Mouse (Mus musculus) liver, embryonic 12.5 days (tissue): ENCODE measurements around the gene Gnaq. TPM values are rescaled to one million over a fixed set of nuclear protein-coding genes. Genes with fewer than 3 reads are reported as not detected.
"Not testable (repeated sequence)": the region's sequence is repeated elsewhere in the genome, so short reads cannot be mapped to it uniquely, and the experiment has no call there.

Experiments used
- ATAC-seq: fragments of 200-750 bp; cut with Nextera tagmentation; 2 replicates; pipeline ENCODE4 v1.8.0; 2017; ENCODE audit warnings: moderate number of reproducible peaks, mild to moderate bottlenecking, moderate library complexity
- H3K27ac ChIP-seq: fragments of 300-500 bp; sonication (generic); 2 replicates; pipeline ENCODE4 v1.5.1; 2016; ENCODE audit warnings: mild to moderate bottlenecking
- H3K27me3 ChIP-seq: fragments of 300-500 bp; sonication (generic); replicated peaks from 2 replicates; pipeline ENCODE4 v1.6.1; 2016; ENCODE audit warnings: mild to moderate bottlenecking, moderate library complexity
- H3K36me3 ChIP-seq: fragments of 300-500 bp; sonication (generic); 2 replicates; pipeline ENCODE4 v1.6.1; 2016; ENCODE audit warnings: mild to moderate bottlenecking, moderate library complexity
- H3K4me1 ChIP-seq: fragments of 300-500 bp; sonication (generic); 2 replicates; pipeline ENCODE4 v1.6.1; 2016
- H3K4me2 ChIP-seq: fragments of 300-500 bp; sonication (generic); 2 replicates; pipeline ENCODE4 v1.6.1; 2016; ENCODE audit warnings: mild to moderate bottlenecking, moderate library complexity
- H3K4me3 ChIP-seq: fragments of 300-500 bp; sonication (generic); 2 replicates; pipeline ENCODE4 v1.5.1; 2016; ENCODE audit warnings: mild to moderate bottlenecking, moderate library complexity
- H3K9ac ChIP-seq: fragments of 300-500 bp; sonication (generic); 2 replicates; pipeline ENCODE4 v1.6.1; 2016; ENCODE audit warnings: mild to moderate bottlenecking, moderate library complexity
- H3K9me3 ChIP-seq: fragments of 300-500 bp; sonication (generic); replicated peaks from 2 replicates; pipeline ENCODE4 v1.6.1; 2016; ENCODE audit warnings: mild to moderate bottlenecking, moderate library complexity
- WGBS: fragments of 180-500 bp; shearing (Covaris S2); methylation state at CpG from one replicate; pipeline ENCODE4 v1.1.7; 2016; ENCODE audit not compliant: insufficient replicate concordance; 5-methylcytosine and 5-hydroxymethylcytosine counted together
- polyA plus RNA-seq: library from polyadenylated mRNA; unstranded; fragments of >200 nt; fragmentation: Nextera tagmentation; extraction: Ambion mirVana; gene quantifications from 2 replicates; pipeline ENCODE4 v1.2.1, GENCODE M21; 2016

Gene Gnaq
- polyA plus RNA-seq: 5.6 and 5.8 TPM in 2 replicates

GRCm38 (mm10) chr19:16132791-16132864 lies at the start of gene Gnaq:
Gene Gnaq (plus strand): TSS chr19:16132831.
- H3K27me3 ChIP-seq: peaks cover 67% of the 10 kb centered on the region
- H3K9me3 ChIP-seq: no peaks in the 10 kb centered on the region
- H3K4me1 ChIP-seq: peaks cover 44% of the 10 kb centered on the region
- peak within 1 kb of the TSS; percentile 91 for H3K4me2 ChIP-seq
- ATAC-seq: no peak
- WGBS: 0% methylated on average over 4 of the region's 14 CpGs
- H3K9ac ChIP-seq: peak within 1 kb of the TSS; percentile 76
- H3K27ac ChIP-seq: peak within 1 kb of the TSS; percentile 80
- no peaks in the 10 kb centered on the region for H3K36me3 ChIP-seq
- peak within 1 kb of the TSS; percentile 67 for H3K4me3 ChIP-seq

- H3K4me1 ChIP-seq, H3K27me3 ChIP-seq, H3K36me3 ChIP-seq, H3K4me3 ChIP-seq, ATAC-seq, H3K4me2 ChIP-seq, H3K9ac ChIP-seq, H3K9me3 ChIP-seq, H3K27ac ChIP-seq: not testable (repeated sequence)
- 81% methylated on average over 21 of the region's 21 CpGs for WGBS
Measured at GRCm38 (mm10) chr19:16083981-16084630, 48.5 kb upstream of the Gnaq start.

- H3K27ac ChIP-seq: no peak overlapping the region
- H3K4me1 ChIP-seq: no peaks in the 10 kb centered on the region
- H3K9me3 ChIP-seq: peaks cover 2% of the 10 kb centered on the region; the same call in 1 of the 2 replicates
- no peaks in the 10 kb centered on the region for H3K27me3 ChIP-seq
- WGBS: 54% methylated on average over 4 of the region's 4 CpGs
- ATAC-seq: no peak
- H3K4me2 ChIP-seq: no peak overlapping the region
- no peak overlapping the region for H3K9ac ChIP-seq
- no peaks in the 10 kb centered on the region for H3K36me3 ChIP-seq
- no peak overlapping the region for H3K4me3 ChIP-seq
Measured at GRCm38 (mm10) chr19:16085248-16085647, 47.4 kb upstream of the Gnaq start.

GRCm38 (mm10) chr19:16086154-16086553 lies 46.5 kb upstream of the Gnaq start:
- no peak overlapping the region for H3K9ac ChIP-seq
- H3K9me3 ChIP-seq: no peaks in the 10 kb centered on the region
- no peaks in the 10 kb centered on the region for H3K36me3 ChIP-seq
- no peaks in the 10 kb centered on the region for H3K27me3 ChIP-seq
- no peak for ATAC-seq
- H3K27ac ChIP-seq: no peak overlapping the region
- no peak overlapping the region for H3K4me3 ChIP-seq
- no peak overlapping the region for H3K4me2 ChIP-seq
- no peaks in the 10 kb centered on the region for H3K4me1 ChIP-seq

GRCm38 (mm10) chr19:16086581-16086980 lies 46.0 kb upstream of the Gnaq start:
- Histone ChIP-seq H3K4me2 (no peak overlapping the region), H3K9ac (no peak overlapping the region), H3K27me3 (no peaks in the 10 kb centered on the region), H3K27ac (no peak overlapping the region), H3K4me1 (no peaks in the 10 kb centered on the region), H3K4me3 (no peak overlapping the region), H3K9me3 (no peaks in the 10 kb centered on the region), H3K36me3 (no peaks in the 10 kb centered on the region)
- ATAC-seq: no peak

GRCm38 (mm10) chr19:16087391-16087790 lies 45.2 kb upstream of the Gnaq start:
- no peaks in the 10 kb centered on the region for H3K27me3 ChIP-seq
- no peak for ATAC-seq
- no peak overlapping the region for H3K9ac ChIP-seq
- no peaks in the 10 kb centered on the region for H3K36me3 ChIP-seq
- H3K4me2 ChIP-seq: no peak overlapping the region
- no peak overlapping the region for H3K27ac ChIP-seq
- H3K9me3 ChIP-seq: no peaks in the 10 kb centered on the region
- H3K4me3 ChIP-seq: no peak overlapping the region
- no peaks in the 10 kb centered on the region for H3K4me1 ChIP-seq

- H3K36me3 ChIP-seq: no peaks in the 10 kb centered on the region
- H3K4me2 ChIP-seq: no peak overlapping the region
- H3K4me1 ChIP-seq: no peaks in the 10 kb centered on the region
- H3K9ac ChIP-seq: no peak overlapping the region
- WGBS: 69% methylated on average over 4 of the region's 4 CpGs
- ATAC-seq: no peak
- H3K9me3 ChIP-seq: no peaks in the 10 kb centered on the region
- H3K27ac ChIP-seq: no peak overlapping the region
- H3K4me3 ChIP-seq: no peak overlapping the region
- no peaks in the 10 kb centered on the region for H3K27me3 ChIP-seq
Measured at GRCm38 (mm10) chr19:16093616-16094015, 39.0 kb upstream of the Gnaq start.

GRCm38 (mm10) chr19:16109901-16110300 lies 22.7 kb upstream of the Gnaq start:
- 60% methylated on average over 3 of the region's 3 CpGs for WGBS
- Histone ChIP-seq H3K27me3 (no peaks in the 10 kb centered on the region), H3K9me3 (no peaks in the 10 kb centered on the region)

GRCm38 (mm10) chr19:16110670-16111069 lies 22.0 kb upstream of the Gnaq start:
- WGBS: 52% methylated on average over 3 of the region's 3 CpGs
- Histone ChIP-seq H3K27ac (no peak overlapping the region), H3K9ac (no peak overlapping the region), H3K4me3 (no peak overlapping the region), H3K4me1 (no peaks in the 10 kb centered on the region), H3K36me3 (no peaks in the 10 kb centered on the region), H3K9me3 (no peaks in the 10 kb centered on the region), H3K27me3 (no peaks in the 10 kb centered on the region), H3K4me2 (no peak overlapping the region)
- ATAC-seq: no peak

More at GRCm38 (mm10) chr19:16109901-16110300, 22.7 kb upstream of the Gnaq start:
- ATAC-seq: no peak
- Histone ChIP-seq H3K4me2 (no peak overlapping the region), H3K4me3 (no peak overlapping the region), H3K27ac (no peak overlapping the region), H3K36me3 (no peaks in the 10 kb centered on the region), H3K4me1 (no peaks in the 10 kb centered on the region), H3K9ac (no peak overlapping the region)

GRCm38 (mm10) chr19:16113295-16113694 lies 19.3 kb upstream of the Gnaq start:
- WGBS: 78% methylated on average over 1 of the region's 1 CpGs
- Histone ChIP-seq H3K4me3 (no peak overlapping the region), H3K27me3 (no peaks in the 10 kb centered on the region), H3K36me3 (no peaks in the 10 kb centered on the region), H3K4me1 (no peaks in the 10 kb centered on the region), H3K9me3 (no peaks in the 10 kb centered on the region), H3K27ac (no peak overlapping the region), H3K9ac (no peak overlapping the region), H3K4me2 (no peak overlapping the region)
- ATAC-seq: no peak

GRCm38 (mm10) chr19:16118421-16118820 lies 14.2 kb upstream of the Gnaq start:
- no peak overlapping the region for H3K4me3 ChIP-seq
- H3K4me1 ChIP-seq: no peaks in the 10 kb centered on the region
- no peak overlapping the region for H3K27ac ChIP-seq
- no peaks in the 10 kb centered on the region for H3K36me3 ChIP-seq
- no peak overlapping the region for H3K4me2 ChIP-seq
- 61% methylated on average over 4 of the region's 4 CpGs for WGBS
- no peak for ATAC-seq
- H3K9ac ChIP-seq: no peak overlapping the region
- no peaks in the 10 kb centered on the region for H3K9me3 ChIP-seq
- no peaks in the 10 kb centered on the region for H3K27me3 ChIP-seq

GRCm38 (mm10) chr19:16121301-16121700 lies 11.3 kb upstream of the Gnaq start:
- no peaks in the 10 kb centered on the region for H3K4me1 ChIP-seq
- H3K9me3 ChIP-seq: no peaks in the 10 kb centered on the region
- H3K4me2 ChIP-seq: no peak overlapping the region
- no peak overlapping the region for H3K27ac ChIP-seq
- H3K4me3 ChIP-seq: no peak overlapping the region
- 0 out of 2 replicates have a peak, but pooled peaks cover 6% of the 10 kb centered on the region for H3K27me3 ChIP-seq
- no peak for ATAC-seq
- 62% methylated on average over 2 of the region's 2 CpGs for WGBS
- H3K9ac ChIP-seq: no peak overlapping the region
- H3K36me3 ChIP-seq: no peaks in the 10 kb centered on the region

- Histone ChIP-seq H3K27me3 (peaks cover 56% of the 10 kb centered on the region), H3K9ac (no peak overlapping the region)
- 21% methylated on average over 5 of the region's 5 CpGs for WGBS
Measured at GRCm38 (mm10) chr19:16128715-16129114, 3.9 kb upstream of the Gnaq start.

More at GRCm38 (mm10) chr19:16128715-16129114, 3.9 kb upstream of the Gnaq start:
- Histone ChIP-seq H3K9me3 (no peaks in the 10 kb centered on the region), H3K36me3 (no peaks in the 10 kb centered on the region), H3K4me3 (no peak overlapping the region), H3K4me2 (no peak overlapping the region), H3K4me1 (peaks cover 31% of the 10 kb centered on the region), H3K27ac (no peak overlapping the region)
- ATAC-seq: no peak
